15 mouse cellular contexts compared by ENCODE assay signal in genomic region chr6:126427208-126427607, GRCm38 (mm10).
DNase-seq lines count a peak whose midpoint lies in the region; TF ChIP-seq lines count a peak whose summit lies in the region.
"Had no signal": no experiment of that assay in that cellular context is flagged by ENCODE, and none has a peak within 500 bp of the region (broad histone marks: within the 10 kb centered on the region; RNA-seq: fewer than 3 reads in every experiment).

No protein-coding gene starts in this region.

- H3K27ac ChIP-seq in CH12.LX (ENCODE audit: insufficient read depth, low read depth), result no peak overlapping the region

- DNase-seq in CH12.LX (ENCODE audit: extremely low read depth), result peak; percentile 28
- no peak for DNase-seq in layer of hippocampus, adult 8-10 months (ENCODE audit: low spot score in 2 of 2)
- DNase-seq: adrenal gland, adult 2 months; adrenal gland, adult 8-10 months; adrenal gland, postnatal 10 days; adrenal gland, postnatal 14 days; adrenal gland, postnatal 25 days; adrenal gland, postnatal 36 days; B cell, adult 2 months; cerebellum, adult 11 months; cerebellum, adult 11-12 months; cerebellum, adult 18-20 months; cerebellum, adult 2 months; cerebellum, adult 8-10 months had no signal

- no peaks in the 10 kb centered on the region for H3K27me3 ChIP-seq in CH12.LX (replicated peaks)

- TF ChIP-seq POLR2A in CH12.LX (IDR thresholded peaks at IDR 0.05; ENCODE audit: low read depth, low read length), result no peak

- in situ Hi-C loops in CH12.LX (cut with MboI; ENCODE audit: low pct_ligation_motif_present, low pct_unique_long_range_greater_than_20kb, low sequenced_read_pairs), result no loop called here

- TF ChIP-seq EP300 in CH12.LX (IDR thresholded peaks at IDR 0.05; ENCODE audit: low read length), result peak; percentile 85

- H3K4me3 ChIP-seq in CH12.LX (replicated peaks in 1 of 3; ENCODE audit: low read depth in 2 of 3, low read length in 2 of 3, poor library complexity in 1 of 3), result no peak overlapping the region

- H3K4me1 ChIP-seq in CH12.LX (ENCODE audit: control insufficient read depth in 1 of 2, insufficient read depth in 2 of 2), result peaks cover 11 to 16% of the 10 kb centered on the region in 2 experiments; a peak in 3 of 4 replicates

- H3K79me2 ChIP-seq in CH12.LX (replicated peaks; ENCODE audit: control insufficient read depth, extremely low read depth, insufficient read depth, poor library complexity, severe bottlenecking), result no peaks in the 10 kb centered on the region

- H3K36me3 ChIP-seq in CH12.LX (replicated peaks in 1 of 2; ENCODE audit: control insufficient read depth in 1 of 2, insufficient read depth in 1 of 2, low read length in 1 of 2), result no peaks in the 10 kb centered on the region
- H3K36me3 ChIP-seq: G1E had no signal

- no peaks in the 10 kb centered on the region for H3K9me3 ChIP-seq in CH12.LX (replicated peaks; ENCODE audit: low read length)

- TF ChIP-seq RAD21 in CH12.LX (IDR thresholded peaks at IDR 0.05; ENCODE audit: low read depth, low read length), result no peak

- no peak for TF ChIP-seq CTCF in CH12.LX (conservative IDR thresholded peaks at IDR 0.05 in 1 of 2, IDR thresholded peaks at IDR 0.05 in 1 of 2; ENCODE audit: low read depth in 2 of 2, low read length in 2 of 2)

- H3K9ac ChIP-seq in CH12.LX (ENCODE audit: insufficient read depth, low read depth), result no peak overlapping the region

- H3K4me2 ChIP-seq in CH12.LX (ENCODE audit: insufficient read depth, low read depth, poor library complexity, severe bottlenecking), result no peak overlapping the region

- dilution Hi-C loops in CH12.LX (cut with MboI; ENCODE audit: extremely low pct_ligation_motif_present, extremely low pct_unique_long_range_greater_than_20kb, low sequenced_read_pairs), result no loop called here

TF ChIP-seq in CH12.LX, 34 proteins besides CTCF, POLR2A, EP300 and RAD21:
- TF ChIP-seq ZNF384 (IDR thresholded peaks at IDR 0.05; ENCODE audit: low read depth, low read length) (no peak), POLR2AphosphoS2 (IDR thresholded peaks at IDR 0.05; ENCODE audit: low read depth, low read length) (no peak), PAX5 (IDR thresholded peaks at IDR 0.05; ENCODE audit: low read length) (no peak), ETS1 (conservative IDR thresholded peaks at IDR 0.05; ENCODE audit: low read depth, low read length) (peak; percentile 48), ELF1 (IDR thresholded peaks at IDR 0.05; ENCODE audit: low read depth, low read length) (no peak), JUND (conservative IDR thresholded peaks at IDR 0.05; ENCODE audit: low read depth, low read length) (peak; percentile 92), JUN (IDR thresholded peaks at IDR 0.05; ENCODE audit: insufficient read depth, low read depth, low read length) (peak; percentile 77), ZC3H11A (IDR thresholded peaks at IDR 0.05; ENCODE audit: low read depth, low read length) (no peak), NRF1 (IDR thresholded peaks at IDR 0.05; ENCODE audit: low read depth, low read length) (no peak), SIN3A (IDR thresholded peaks at IDR 0.05; ENCODE audit: low read length) (no peak), MAZ (IDR thresholded peaks at IDR 0.05; ENCODE audit: low read depth, low read length) (no peak), SMC3 (IDR thresholded peaks at IDR 0.05; ENCODE audit: low read depth, low read length) (no peak), RCOR1 (conservative IDR thresholded peaks at IDR 0.05; ENCODE audit: low read depth, low read length) (0 out of 2 replicates have a peak, but pooled peaks have one; percentile 74), USF1 (IDR thresholded peaks at IDR 0.05; ENCODE audit: low read depth, low read length) (no peak), HCFC1 (IDR thresholded peaks at IDR 0.05; ENCODE audit: low read depth, low read length) (no peak), GABPA (IDR thresholded peaks at IDR 0.05; ENCODE audit: insufficient replicate concordance, low read depth, low read length) (no peak), BHLHE40 (IDR thresholded peaks at IDR 0.05; ENCODE audit: low read depth, low read length) (peak; percentile 60), TCF12 (IDR thresholded peaks at IDR 0.05; ENCODE audit: low read depth, low read length) (no peak; the same call in 1 of the 2 replicates), IRF4 (IDR thresholded peaks at IDR 0.05; ENCODE audit: low read depth, low read length) (peak; percentile 90), MAX (IDR thresholded peaks at IDR 0.05; ENCODE audit: low read length) (no peak), TBP (conservative IDR thresholded peaks at IDR 0.05; ENCODE audit: low read depth, low read length) (no peak), ZKSCAN1 (IDR thresholded peaks at IDR 0.05; ENCODE audit: borderline replicate concordance, low read depth, low read length) (no peak), UBTF (IDR thresholded peaks at IDR 0.05; ENCODE audit: low read depth, low read length) (no peak), MAFK (IDR thresholded peaks at IDR 0.05; ENCODE audit: insufficient replicate concordance, low read length) (no peak), CHD2 (IDR thresholded peaks at IDR 0.05; ENCODE audit: low read length) (peak; percentile 27; the same call in 1 of the 2 replicates), E2F4 (IDR thresholded peaks at IDR 0.05; ENCODE audit: insufficient replicate concordance, low read depth, low read length) (no peak), ZMIZ1 (IDR thresholded peaks at IDR 0.05; ENCODE audit: low read depth, low read length) (no peak), CHD1 (IDR thresholded peaks at IDR 0.05; ENCODE audit: low read depth, low read length) (no peak), NELFE (IDR thresholded peaks at IDR 0.05; ENCODE audit: low read depth, low read length) (no peak), USF2 (conservative IDR thresholded peaks at IDR 0.05; ENCODE audit: low read depth, low read length) (no peak), MYC (IDR thresholded peaks at IDR 0.05; ENCODE audit: low read depth, low read length) (no peak), MEF2A (IDR thresholded peaks at IDR 0.05; ENCODE audit: borderline replicate concordance, low read depth, low read length) (peak; percentile 77), KAT2A (IDR thresholded peaks at IDR 0.05; ENCODE audit: insufficient replicate concordance, low read length) (no peak), MXI1 (IDR thresholded peaks at IDR 0.05; ENCODE audit: low read depth, low read length) (no peak)
